Mouse (Mus musculus) limb, embryonic 15.5 days (tissue): ENCODE measurements around the gene Pan3. TPM values are rescaled to one million over a fixed set of nuclear protein-coding genes. Genes with fewer than 3 reads are reported as not detected.
A peak's percentile ranks its signal among the peaks of the same experiment; 100 is the strongest.

Source experiments
- ATAC-seq: fragments of 200-750 bp; cut with Nextera tagmentation; 2 replicates; pipeline ENCODE4 v1.8.0; 2017; ENCODE audit warnings: low read depth, moderate TSS enrichment; ENCODE audit not compliant: insufficient number of reproducible peaks, low FRiP score, low TSS enrichment
- H3K27ac ChIP-seq: fragments of 300-500 bp; sonication (generic); 2 replicates; pipeline ENCODE4 v1.5.1; 2015; ENCODE audit warnings: moderate library complexity, mild to moderate bottlenecking, inconsistent platforms
- H3K27me3 ChIP-seq: fragments of 300-500 bp; sonication (generic); 2 replicates; pipeline ENCODE4 v1.6.1; 2015; ENCODE audit warnings: inconsistent platforms
- H3K36me3 ChIP-seq: fragments of 300-500 bp; sonication (generic); 2 replicates; pipeline ENCODE4 v1.6.1; 2015; ENCODE audit warnings: inconsistent platforms
- H3K4me1 ChIP-seq: fragments of 300-500 bp; sonication (generic); 2 replicates; pipeline ENCODE4 v1.6.1; 2015; ENCODE audit warnings: inconsistent platforms
- H3K4me2 ChIP-seq: fragments of 300-500 bp; sonication (generic); 2 replicates; pipeline ENCODE4 v1.6.1; 2015; ENCODE audit warnings: mild to moderate bottlenecking, inconsistent platforms
- H3K4me3 ChIP-seq: fragments of 300-500 bp; sonication (generic); 2 replicates; pipeline ENCODE4 v1.5.1; 2015; ENCODE audit warnings: mild to moderate bottlenecking, inconsistent platforms
- H3K9ac ChIP-seq: fragments of 300-500 bp; sonication (generic); 2 replicates; pipeline ENCODE4 v1.6.1; 2015; ENCODE audit warnings: inconsistent platforms
- H3K9me3 ChIP-seq: fragments of 300-500 bp; sonication (generic); 2 replicates; pipeline ENCODE4 v1.6.1; 2016; ENCODE audit warnings: inconsistent platforms
- WGBS: fragments of 180-500 bp; shearing (Covaris S2); methylation state at CpG from one replicate; pipeline ENCODE4 v1.1.7; 2015; 5-methylcytosine and 5-hydroxymethylcytosine counted together
- polyA plus RNA-seq: library from polyadenylated mRNA; unstranded; fragments of >200 nt; fragmentation: Nextera tagmentation; extraction: Ambion mirVana; gene quantifications from 2 replicates; pipeline ENCODE4 v1.2.1, GENCODE M21; 2015

The Pan3 gene
- polyA plus RNA-seq, 1 experiment from 2014 or later: 70.8 TPM

DNA sequence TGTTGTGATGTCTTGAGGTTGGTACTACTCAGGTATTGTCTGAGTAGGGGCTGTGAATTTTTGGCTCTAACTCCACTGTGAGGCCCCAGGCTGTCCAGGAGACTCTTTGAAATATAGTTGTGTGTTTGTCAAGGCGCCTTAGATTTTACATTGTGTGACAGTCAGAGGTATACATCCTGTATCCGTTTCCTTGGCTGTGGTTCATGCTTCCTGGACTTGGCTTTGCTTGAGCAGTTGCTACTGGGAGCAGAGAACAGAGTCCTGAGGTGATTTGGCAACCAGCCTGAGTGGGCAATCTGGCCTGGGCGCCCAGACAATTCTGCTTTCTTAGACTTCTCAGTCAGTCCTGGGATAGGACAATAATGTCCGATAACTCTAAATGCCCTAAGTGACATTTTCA lies 5.3 kb downstream of the Pan3 start:
- Histone ChIP-seq H3K4me1 (peaks cover 39% of the 10 kb centered on the region), H3K4me3 (no peak overlapping the region), H3K27me3 (no peaks in the 10 kb centered on the region), H3K9me3 (no peaks in the 10 kb centered on the region), H3K4me2 (no peak overlapping the region), H3K27ac (no peak overlapping the region), H3K36me3 (peaks cover 8% of the 10 kb centered on the region; the same call in 1 of the 2 replicates), H3K9ac (no peak overlapping the region)
- WGBS: 59% methylated on average over 4 of the region's 4 CpGs
- ATAC-seq: no peak

DNA sequence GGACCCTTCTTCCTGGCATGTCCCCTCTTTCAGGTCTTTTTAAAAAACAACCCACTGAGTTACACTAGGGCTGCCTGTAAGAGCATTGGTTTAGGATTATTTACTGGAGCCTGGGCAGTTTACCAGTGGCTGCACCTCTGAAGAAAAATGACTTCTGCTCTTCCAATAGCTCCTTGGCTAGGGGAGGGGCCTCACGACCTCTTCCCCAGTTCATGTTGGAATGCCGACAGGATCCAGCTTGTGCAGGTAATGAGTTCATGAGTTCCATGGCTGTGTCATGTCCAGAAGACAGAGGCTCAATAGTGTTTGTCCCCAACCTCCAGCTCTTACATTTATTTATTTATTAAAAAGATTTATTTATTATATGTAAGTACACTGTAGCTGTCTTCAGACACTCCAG lies 5.8 kb downstream of the Pan3 start:
- Histone ChIP-seq H3K4me1 (peaks cover 39% of the 10 kb centered on the region), H3K36me3 (peaks cover 8% of the 10 kb centered on the region; the same call in 1 of the 2 replicates), H3K27ac (no peak overlapping the region), H3K4me3 (no peak overlapping the region), H3K9me3 (no peaks in the 10 kb centered on the region), H3K4me2 (no peak overlapping the region), H3K9ac (no peak overlapping the region), H3K27me3 (no peaks in the 10 kb centered on the region)
- 62% methylated on average over 2 of the region's 2 CpGs for WGBS
- no peak for ATAC-seq

GRCm38 (mm10) chr5:147436491-147436890 lies 6.5 kb downstream of the Pan3 start:
- peaks cover 39% of the 10 kb centered on the region for H3K4me1 ChIP-seq

GRCm38 (mm10) chr5:147440996-147441507 lies 11.1 kb downstream of the Pan3 start:
- H3K4me2 ChIP-seq: no peak overlapping the region
- no peaks in the 10 kb centered on the region for H3K9me3 ChIP-seq
- no peaks in the 10 kb centered on the region for H3K27me3 ChIP-seq
- H3K9ac ChIP-seq: no peak overlapping the region
- H3K4me3 ChIP-seq: no peak overlapping the region
- no peak overlapping the region for H3K27ac ChIP-seq
- 84% methylated on average over 3 of the region's 3 CpGs for WGBS
- no peak for ATAC-seq
- H3K4me1 ChIP-seq: 0 out of 2 replicates have a peak, but pooled peaks cover 8% of the 10 kb centered on the region
- no peaks in the 10 kb centered on the region for H3K36me3 ChIP-seq

More at GRCm38 (mm10) chr5:147436491-147436890, 6.5 kb downstream of the Pan3 start:
- no peak for ATAC-seq
- Histone ChIP-seq H3K27me3 (no peaks in the 10 kb centered on the region), H3K27ac (no peak overlapping the region), H3K4me3 (no peak overlapping the region), H3K9ac (no peak overlapping the region), H3K36me3 (peaks cover 8% of the 10 kb centered on the region; the same call in 1 of the 2 replicates), H3K9me3 (no peaks in the 10 kb centered on the region), H3K4me2 (no peak overlapping the region)
- 82% methylated on average over 5 of the region's 5 CpGs for WGBS

DNA sequence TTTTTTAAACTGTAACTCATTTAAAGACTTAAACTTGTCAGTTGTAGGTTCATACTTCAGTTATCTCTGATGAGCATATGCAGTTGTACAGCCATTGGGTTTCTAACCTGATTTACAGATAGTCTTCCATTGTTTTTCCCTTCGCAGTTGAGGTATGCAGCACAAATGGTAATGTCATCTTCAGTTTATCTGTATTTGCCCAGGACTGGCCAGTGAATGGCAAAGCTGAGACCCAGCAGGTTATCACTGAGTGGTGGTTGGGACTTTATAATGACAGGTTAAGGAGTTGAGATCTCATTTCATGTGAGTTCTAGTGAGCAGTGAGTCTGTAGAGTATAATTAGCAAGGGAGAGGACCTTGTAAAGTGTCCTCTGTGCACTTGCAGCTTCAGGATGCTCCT lies 12.0 kb downstream of the Pan3 start:
- ATAC-seq: no peak

DNA sequence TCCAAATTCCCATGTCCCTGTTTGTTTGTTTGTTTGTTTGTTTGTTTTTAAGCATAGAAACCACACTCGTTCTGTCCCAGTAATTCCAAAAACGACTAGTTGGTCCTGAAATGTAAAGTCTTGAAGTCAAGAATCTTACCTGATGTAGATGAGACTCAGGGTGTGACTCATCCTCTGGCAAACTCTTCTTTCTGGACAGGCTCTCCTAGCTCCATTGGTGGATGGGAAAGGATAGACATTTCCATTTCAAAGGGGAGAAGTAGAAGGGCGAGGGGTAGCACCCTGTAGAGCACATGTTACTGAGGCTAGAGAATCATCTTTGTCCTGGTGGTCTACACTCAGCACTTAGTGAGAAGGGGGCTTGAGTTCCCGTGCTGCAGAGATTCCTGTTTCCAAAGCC lies 12.8 kb downstream of the Pan3 start:
- Histone ChIP-seq H3K9ac (no peak overlapping the region), H3K9me3 (no peaks in the 10 kb centered on the region), H3K4me1 (no peaks in the 10 kb centered on the region), H3K36me3 (no peaks in the 10 kb centered on the region), H3K27ac (no peak overlapping the region), H3K4me3 (no peak overlapping the region), H3K4me2 (no peak overlapping the region), H3K27me3 (no peaks in the 10 kb centered on the region)
- 77% methylated on average over 4 of the region's 4 CpGs for WGBS
- ATAC-seq: no peak

More for the DNA sequence above, 12.0 kb downstream of the Pan3 start:
- Histone ChIP-seq H3K4me3 (no peak overlapping the region), H3K4me2 (no peak overlapping the region), H3K36me3 (no peaks in the 10 kb centered on the region), H3K9ac (no peak overlapping the region), H3K27ac (no peak overlapping the region), H3K27me3 (no peaks in the 10 kb centered on the region), H3K9me3 (no peaks in the 10 kb centered on the region), H3K4me1 (no peaks in the 10 kb centered on the region)
- 72% methylated on average over 1 of the region's 1 CpGs for WGBS

GRCm38 (mm10) chr5:147444298-147444697 lies 14.3 kb downstream of the Pan3 start:
- 85% methylated on average over 6 of the region's 6 CpGs for WGBS
- Histone ChIP-seq H3K27me3 (no peaks in the 10 kb centered on the region), H3K4me2 (no peak overlapping the region)

GRCm38 (mm10) chr5:147444757-147445156 lies 14.8 kb downstream of the Pan3 start:
- Histone ChIP-seq H3K36me3 (no peaks in the 10 kb centered on the region), H3K9me3 (no peaks in the 10 kb centered on the region), H3K27me3 (no peaks in the 10 kb centered on the region), H3K4me2 (no peak overlapping the region), H3K9ac (no peak overlapping the region), H3K4me3 (no peak overlapping the region), H3K27ac (no peak overlapping the region), H3K4me1 (peaks cover 8% of the 10 kb centered on the region; the same call in 1 of the 2 replicates)
- ATAC-seq: no peak
- WGBS: 84% methylated on average over 2 of the region's 2 CpGs

More at GRCm38 (mm10) chr5:147444298-147444697, 14.3 kb downstream of the Pan3 start:
- H3K4me3 ChIP-seq: no peak overlapping the region
- no peak overlapping the region for H3K27ac ChIP-seq
- H3K9me3 ChIP-seq: no peaks in the 10 kb centered on the region
- peaks cover 8% of the 10 kb centered on the region; the same call in 1 of the 2 replicates for H3K4me1 ChIP-seq
- no peak for ATAC-seq
- no peak overlapping the region for H3K9ac ChIP-seq
- H3K36me3 ChIP-seq: no peaks in the 10 kb centered on the region

- Histone ChIP-seq H3K9ac (no peak overlapping the region), H3K4me1 (peaks cover 8% of the 10 kb centered on the region; the same call in 1 of the 2 replicates), H3K27me3 (no peaks in the 10 kb centered on the region), H3K27ac (no peak overlapping the region), H3K9me3 (no peaks in the 10 kb centered on the region), H3K4me2 (no peak overlapping the region), H3K36me3 (no peaks in the 10 kb centered on the region), H3K4me3 (no peak overlapping the region)
- no peak for ATAC-seq
- WGBS: 86% methylated on average over 4 of the region's 4 CpGs
These were observed 15.3 kb downstream of the Pan3 start for GRCm38 (mm10) chr5:147445252-147445651.

DNA sequence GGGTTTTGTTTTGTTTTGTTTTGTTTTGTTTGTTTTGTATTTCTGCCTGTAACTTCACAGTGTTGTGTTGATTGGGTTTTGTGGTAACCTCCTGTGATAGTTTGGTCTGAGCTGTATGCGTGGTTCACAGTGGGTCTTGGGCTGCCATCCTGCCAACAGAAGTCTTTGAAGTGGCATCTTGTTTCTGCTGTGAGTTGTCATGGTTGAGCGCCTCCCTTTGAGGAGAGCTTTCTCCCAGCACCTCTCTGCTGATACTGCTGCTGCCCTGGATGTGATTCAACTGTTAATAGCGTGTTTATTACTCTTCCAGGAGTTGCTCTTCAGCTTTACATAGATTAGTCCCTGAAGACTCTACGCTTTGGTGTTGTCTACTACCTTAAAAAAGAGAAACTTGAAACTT lies 18.6 kb downstream of the Pan3 start:
- Histone ChIP-seq H3K27ac (0 out of 2 replicates have a peak overlapping the region, but pooled peaks have one; percentile 11), H3K27me3 (no peaks in the 10 kb centered on the region), H3K9ac (no peak overlapping the region), H3K4me1 (peaks cover 8% of the 10 kb centered on the region; the same call in 1 of the 2 replicates), H3K4me2 (no peak overlapping the region), H3K4me3 (no peak overlapping the region), H3K9me3 (no peaks in the 10 kb centered on the region), H3K36me3 (peaks cover 12% of the 10 kb centered on the region)
- 53% methylated on average over 4 of the region's 4 CpGs for WGBS
- ATAC-seq: no peak

GRCm38 (mm10) chr5:147448933-147449332 lies 19.0 kb downstream of the Pan3 start:
- Histone ChIP-seq H3K27me3 (no peaks in the 10 kb centered on the region), H3K27ac (0 out of 2 replicates have a peak overlapping the region, but pooled peaks have one; percentile 11), H3K36me3 (peaks cover 12% of the 10 kb centered on the region), H3K4me3 (no peak overlapping the region), H3K9ac (no peak overlapping the region), H3K4me2 (no peak overlapping the region), H3K9me3 (no peaks in the 10 kb centered on the region), H3K4me1 (peaks cover 8% of the 10 kb centered on the region; the same call in 1 of the 2 replicates)
- no peak for ATAC-seq
- 58% methylated on average over 4 of the region's 4 CpGs for WGBS

DNA sequence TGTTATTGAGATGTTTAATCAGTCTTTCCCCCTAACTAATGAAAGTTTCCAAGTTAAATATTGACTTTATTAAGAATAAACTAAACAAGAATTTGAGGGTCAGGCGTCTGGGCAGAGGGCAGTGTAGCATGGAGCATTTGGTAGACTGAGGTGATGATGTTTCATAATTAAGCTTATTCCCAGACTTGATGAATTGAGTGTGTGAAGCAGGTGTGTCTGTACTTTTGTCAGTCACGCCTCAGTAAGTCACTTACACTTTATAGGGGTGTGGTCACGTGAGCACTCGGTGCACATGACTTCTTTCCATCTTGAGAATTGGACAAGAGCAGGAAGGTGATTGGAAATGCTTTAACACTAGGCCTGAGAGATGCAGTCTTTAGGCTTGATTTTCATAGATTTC lies 26.5 kb downstream of the Pan3 start:
- WGBS: 83% methylated on average over 4 of the region's 4 CpGs
- ATAC-seq: no peak
- H3K36me3 ChIP-seq: peaks cover 24% of the 10 kb centered on the region

More for the DNA sequence above, 26.5 kb downstream of the Pan3 start:
- H3K4me2 ChIP-seq: no peak overlapping the region
- no peaks in the 10 kb centered on the region for H3K4me1 ChIP-seq
- no peaks in the 10 kb centered on the region for H3K27me3 ChIP-seq
- no peak overlapping the region for H3K27ac ChIP-seq
- no peak overlapping the region for H3K9ac ChIP-seq
- H3K4me3 ChIP-seq: no peak overlapping the region
- no peaks in the 10 kb centered on the region for H3K9me3 ChIP-seq
